Mouse (Mus musculus) limb, embryonic 15.5 days (tissue): ENCODE data around the gene Map3k13. TPM values are rescaled to one million over a fixed set of nuclear protein-coding genes. Genes with fewer than 3 reads are reported as not detected.
"Not testable (repeated sequence)": the region's sequence is repeated elsewhere in the genome, so short reads cannot be mapped to it uniquely, and the experiment has no call there.

Experiments used
- ATAC-seq: fragments of 200-750 bp; cut with Nextera tagmentation; 2 replicates; pipeline ENCODE4 v1.8.0; 2017; ENCODE audit warnings: low read depth, moderate TSS enrichment; ENCODE audit not compliant: insufficient number of reproducible peaks, low FRiP score, low TSS enrichment
- H3K27ac ChIP-seq: fragments of 300-500 bp; sonication (generic); 2 replicates; pipeline ENCODE4 v1.5.1; 2015; ENCODE audit warnings: moderate library complexity, mild to moderate bottlenecking, inconsistent platforms
- H3K27me3 ChIP-seq: fragments of 300-500 bp; sonication (generic); 2 replicates; pipeline ENCODE4 v1.6.1; 2015; ENCODE audit warnings: inconsistent platforms
- H3K36me3 ChIP-seq: fragments of 300-500 bp; sonication (generic); 2 replicates; pipeline ENCODE4 v1.6.1; 2015; ENCODE audit warnings: inconsistent platforms
- H3K4me1 ChIP-seq: fragments of 300-500 bp; sonication (generic); 2 replicates; pipeline ENCODE4 v1.6.1; 2015; ENCODE audit warnings: inconsistent platforms
- H3K4me2 ChIP-seq: fragments of 300-500 bp; sonication (generic); 2 replicates; pipeline ENCODE4 v1.6.1; 2015; ENCODE audit warnings: mild to moderate bottlenecking, inconsistent platforms
- H3K4me3 ChIP-seq: fragments of 300-500 bp; sonication (generic); 2 replicates; pipeline ENCODE4 v1.5.1; 2015; ENCODE audit warnings: mild to moderate bottlenecking, inconsistent platforms
- H3K9ac ChIP-seq: fragments of 300-500 bp; sonication (generic); 2 replicates; pipeline ENCODE4 v1.6.1; 2015; ENCODE audit warnings: inconsistent platforms
- H3K9me3 ChIP-seq: fragments of 300-500 bp; sonication (generic); 2 replicates; pipeline ENCODE4 v1.6.1; 2016; ENCODE audit warnings: inconsistent platforms
- WGBS: fragments of 180-500 bp; shearing (Covaris S2); methylation state at CpG from one replicate; pipeline ENCODE4 v1.1.7; 2015; 5-methylcytosine and 5-hydroxymethylcytosine counted together
- polyA plus RNA-seq: library from polyadenylated mRNA; unstranded; fragments of >200 nt; fragmentation: Nextera tagmentation; extraction: Ambion mirVana; gene quantifications from 2 replicates; pipeline ENCODE4 v1.2.1, GENCODE M21; 2015

Map3k13 gene
- polyA plus RNA-seq, 1 experiment from 2014 or later, result 0.55 TPM

- no peak for ATAC-seq
- Histone ChIP-seq H3K27me3 (no peaks in the 10 kb centered on the region), H3K4me3 (no peak overlapping the region), H3K9me3 (no peaks in the 10 kb centered on the region), H3K36me3 (no peaks in the 10 kb centered on the region), H3K4me1 (peaks cover 3% of the 10 kb centered on the region), H3K4me2 (no peak overlapping the region), H3K9ac (no peak overlapping the region), H3K27ac (no peak overlapping the region)
- WGBS, result 28% methylated on average over 6 of the region's 6 CpGs
Observed at GRCm38 (mm10) chr16:21881181-21881580, 87.0 kb downstream of the Map3k13 start.

GRCm38 (mm10) chr16:21881582-21882259 lies 87.6 kb downstream of the Map3k13 start:
- WGBS, result 75% methylated on average over 7 of the region's 7 CpGs
- no peak overlapping the region for H3K27ac ChIP-seq
- H3K4me1 ChIP-seq, result peaks cover 3% of the 10 kb centered on the region
- no peaks in the 10 kb centered on the region for H3K36me3 ChIP-seq
- no peak overlapping the region for H3K4me2 ChIP-seq
- H3K4me3 ChIP-seq, result no peak overlapping the region
- no peaks in the 10 kb centered on the region for H3K27me3 ChIP-seq
- no peaks in the 10 kb centered on the region for H3K9me3 ChIP-seq
- ATAC-seq, result no peak
- H3K9ac ChIP-seq, result no peak overlapping the region

GRCm38 (mm10) chr16:21887601-21888000 lies 93.5 kb downstream of the Map3k13 start:
- 85% methylated on average over 2 of the region's 2 CpGs for WGBS
- H3K4me1 ChIP-seq, result no peaks in the 10 kb centered on the region
- H3K36me3 ChIP-seq, result 0 out of 2 replicates have a peak, but pooled peaks cover 4% of the 10 kb centered on the region
- no peaks in the 10 kb centered on the region for H3K27me3 ChIP-seq
- ATAC-seq, result no peak
- no peaks in the 10 kb centered on the region for H3K9me3 ChIP-seq
- no peak overlapping the region for H3K4me2 ChIP-seq
- H3K27ac ChIP-seq, result no peak overlapping the region
- no peak overlapping the region for H3K4me3 ChIP-seq
- no peak overlapping the region for H3K9ac ChIP-seq

GRCm38 (mm10) chr16:21893890-21894289 lies 99.7 kb downstream of the Map3k13 start:
- Histone ChIP-seq H3K9me3 (no peaks in the 10 kb centered on the region), H3K9ac (no peak overlapping the region), H3K4me2 (no peak overlapping the region), H3K36me3 (0 out of 2 replicates have a peak, but pooled peaks cover 4% of the 10 kb centered on the region), H3K27me3 (no peaks in the 10 kb centered on the region), H3K4me3 (no peak overlapping the region), H3K27ac (no peak overlapping the region), H3K4me1 (no peaks in the 10 kb centered on the region)
- no peak for ATAC-seq
- 88% methylated on average over 6 of the region's 6 CpGs for WGBS

GRCm38 (mm10) chr16:21901286-21901685 lies 107.1 kb downstream of the Map3k13 start:
- no peaks in the 10 kb centered on the region for H3K4me1 ChIP-seq
- H3K36me3 ChIP-seq, result 0 out of 2 replicates have a peak, but pooled peaks cover under 1% of the 10 kb centered on the region
- no peak overlapping the region for H3K4me2 ChIP-seq
- H3K9me3 ChIP-seq, result no peaks in the 10 kb centered on the region
- no peaks in the 10 kb centered on the region for H3K27me3 ChIP-seq
- ATAC-seq, result no peak
- 61% methylated on average over 5 of the region's 5 CpGs for WGBS
- no peak overlapping the region for H3K9ac ChIP-seq
- H3K27ac ChIP-seq, result no peak overlapping the region
- H3K4me3 ChIP-seq, result no peak overlapping the region

GRCm38 (mm10) chr16:21904636-21905035 lies 110.5 kb downstream of the Map3k13 start:
- 78% methylated on average over 10 of the region's 10 CpGs for WGBS
- Histone ChIP-seq H3K27ac (no peak overlapping the region), H3K4me2 (no peak overlapping the region), H3K9me3 (no peaks in the 10 kb centered on the region), H3K27me3 (no peaks in the 10 kb centered on the region), H3K9ac (no peak overlapping the region), H3K4me3 (no peak overlapping the region), H3K36me3 (peaks cover 4% of the 10 kb centered on the region; the same call in 1 of the 2 replicates), H3K4me1 (no peaks in the 10 kb centered on the region)
- no peak for ATAC-seq

- WGBS, result 87% methylated on average over 7 of the region's 7 CpGs
- no peak overlapping the region for H3K9ac ChIP-seq
- no peak for ATAC-seq
- H3K27ac ChIP-seq, result no peak overlapping the region
- H3K9me3 ChIP-seq, result no peaks in the 10 kb centered on the region
- H3K36me3 ChIP-seq, result peaks cover 5% of the 10 kb centered on the region; the same call in 1 of the 2 replicates
- no peak overlapping the region for H3K4me2 ChIP-seq
- H3K27me3 ChIP-seq, result no peaks in the 10 kb centered on the region
- no peak overlapping the region for H3K4me3 ChIP-seq
- H3K4me1 ChIP-seq, result no peaks in the 10 kb centered on the region
Observed at GRCm38 (mm10) chr16:21905996-21906395, 111.8 kb downstream of the Map3k13 start.

GRCm38 (mm10) chr16:21906902-21907301 lies 112.8 kb downstream of the Map3k13 start:
- H3K36me3 ChIP-seq, result peaks cover 5% of the 10 kb centered on the region; the same call in 1 of the 2 replicates
- H3K4me2 ChIP-seq, result no peak overlapping the region
- no peak overlapping the region for H3K9ac ChIP-seq
- no peaks in the 10 kb centered on the region for H3K9me3 ChIP-seq
- no peak for ATAC-seq
- H3K27me3 ChIP-seq, result no peaks in the 10 kb centered on the region
- WGBS, result 93% methylated on average over 6 of the region's 6 CpGs
- no peak overlapping the region for H3K4me3 ChIP-seq
- no peaks in the 10 kb centered on the region for H3K4me1 ChIP-seq
- H3K27ac ChIP-seq, result no peak overlapping the region

- not testable (repeated sequence) for H3K36me3 ChIP-seq, H3K27ac ChIP-seq, H3K4me3 ChIP-seq, H3K9ac ChIP-seq, H3K4me2 ChIP-seq, H3K9me3 ChIP-seq, H3K27me3 ChIP-seq, H3K4me1 ChIP-seq, ATAC-seq
- 44% methylated on average over 7 of the region's 8 CpGs for WGBS
Observed at GRCm38 (mm10) chr16:21908906-21909305, 114.8 kb downstream of the Map3k13 start.

GRCm38 (mm10) chr16:21913347-21913746 lies 119.2 kb downstream of the Map3k13 start:
- Histone ChIP-seq H3K4me2 (no peak overlapping the region), H3K9me3 (no peaks in the 10 kb centered on the region), H3K9ac (no peak overlapping the region), H3K27ac (no peak overlapping the region), H3K36me3 (peaks cover 2% of the 10 kb centered on the region; the same call in 1 of the 2 replicates), H3K4me3 (no peak overlapping the region), H3K27me3 (no peaks in the 10 kb centered on the region), H3K4me1 (no peaks in the 10 kb centered on the region)
- WGBS, result 91% methylated on average over 6 of the region's 6 CpGs
- no peak for ATAC-seq

GRCm38 (mm10) chr16:21916681-21917080 lies 122.5 kb downstream of the Map3k13 start:
- WGBS, result 64% methylated on average over 7 of the region's 7 CpGs
- ATAC-seq, result no peak

GRCm38 (mm10) chr16:21928471-21928870 lies 134.3 kb downstream of the Map3k13 start:
- H3K9me3 ChIP-seq, result no peaks in the 10 kb centered on the region
- no peak overlapping the region for H3K4me3 ChIP-seq
- 55% methylated on average over 13 of the region's 13 CpGs for WGBS
- no peaks in the 10 kb centered on the region for H3K4me1 ChIP-seq
- no peak overlapping the region for H3K9ac ChIP-seq
- H3K36me3 ChIP-seq, result peaks cover 16% of the 10 kb centered on the region
- no peak for ATAC-seq
- H3K27ac ChIP-seq, result no peak overlapping the region
- no peak overlapping the region for H3K4me2 ChIP-seq
- no peaks in the 10 kb centered on the region for H3K27me3 ChIP-seq

More at GRCm38 (mm10) chr16:21916681-21917080, 122.5 kb downstream of the Map3k13 start:
- no peak overlapping the region for H3K27ac ChIP-seq
- H3K4me3 ChIP-seq, result no peak overlapping the region
- H3K27me3 ChIP-seq, result no peaks in the 10 kb centered on the region
- H3K4me2 ChIP-seq, result no peak overlapping the region
- no peak overlapping the region for H3K9ac ChIP-seq
- no peaks in the 10 kb centered on the region for H3K4me1 ChIP-seq
- H3K36me3 ChIP-seq, result no peaks in the 10 kb centered on the region
- H3K9me3 ChIP-seq, result no peaks in the 10 kb centered on the region
